Mouse (Mus musculus): ENCODE results near the gene Tbx20. TPM values are rescaled to one million over a fixed set of nuclear protein-coding genes. Genes with fewer than 3 reads are reported as not detected.
A peak's percentile ranks its signal among the peaks of the same experiment; 100 is the strongest.

Tbx20 gene
- total RNA-seq (2021): 10 to 100 TPM; 15.2 to 20.0 TPM
- long read RNA-seq, experiment 1, full-length matches to known transcripts: 1 of 2 reads
- long read RNA-seq, experiment 1, partial matches to known transcripts: 0 of 2 reads
- long read RNA-seq, experiment 1, other reads (novel, unspliced or antisense): 1 of 2 reads
- long read RNA-seq, experiment 2: 0 reads

DNA sequence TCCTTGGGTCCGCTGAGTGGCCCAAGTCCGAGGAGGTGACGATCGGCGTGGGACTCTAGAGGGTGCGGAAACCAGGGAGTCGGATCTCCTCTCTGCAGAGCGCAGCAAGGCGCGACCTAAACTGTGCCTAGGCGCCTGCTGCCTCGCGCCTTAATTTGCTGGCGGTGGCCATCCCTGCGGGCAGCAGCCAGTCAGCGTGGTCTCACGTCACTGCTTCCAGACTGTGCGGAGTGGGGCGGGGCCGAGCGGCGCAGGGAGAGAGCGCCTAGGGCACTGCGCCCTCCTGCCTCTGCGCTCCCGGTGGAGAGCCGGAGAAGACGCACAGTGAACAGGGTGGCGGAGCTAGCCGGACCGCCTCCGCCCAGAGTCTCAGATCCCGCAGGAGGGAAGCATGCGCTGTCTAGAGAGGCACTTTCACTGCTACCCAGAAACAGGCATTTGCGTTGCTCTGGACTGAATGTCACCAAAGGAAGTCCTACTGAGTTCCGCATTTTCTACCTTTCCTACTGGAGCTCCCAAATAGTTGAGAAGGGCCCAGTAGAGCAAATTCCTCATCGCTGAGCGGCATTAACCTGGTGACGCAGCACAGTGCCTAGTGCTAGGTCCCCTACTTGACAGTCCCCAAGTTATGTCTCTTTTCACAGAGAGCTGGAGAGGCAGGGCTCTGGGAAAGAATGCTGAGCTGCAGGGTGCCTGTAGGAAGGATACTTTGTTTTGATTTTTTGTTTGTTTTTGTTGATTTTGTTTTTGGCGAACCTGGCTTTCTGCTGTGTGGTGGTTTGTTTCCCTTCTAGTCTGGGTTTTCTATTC is at the start of gene Tbx20:
Gene Tbx20, minus strand, starts transcription at position 144 of the 810 bp plus-strand sequence.
- DNase-seq: peak; percentile 32 to 58

DNA sequence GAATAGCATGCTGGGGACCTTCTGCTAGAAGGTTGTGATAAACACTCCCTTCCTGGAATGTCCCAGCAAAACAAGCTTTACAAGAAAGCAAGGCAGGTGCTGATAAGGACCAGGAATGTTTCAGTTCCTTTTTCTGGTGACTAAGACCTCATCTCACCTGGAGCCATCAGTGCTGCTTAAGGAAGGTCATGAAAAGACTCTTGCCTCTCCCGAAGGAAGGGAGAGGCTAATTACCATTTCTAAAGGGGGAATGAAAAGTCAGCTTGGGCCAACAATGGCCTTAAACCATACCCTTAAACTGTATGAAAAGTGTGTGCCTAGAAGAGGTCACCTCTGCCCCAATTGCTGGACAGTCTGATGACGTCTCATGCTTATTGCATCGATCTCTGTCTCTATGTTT is 44.4 kb upstream of the Tbx20 start:
- DNase-seq: no peak

DNA sequence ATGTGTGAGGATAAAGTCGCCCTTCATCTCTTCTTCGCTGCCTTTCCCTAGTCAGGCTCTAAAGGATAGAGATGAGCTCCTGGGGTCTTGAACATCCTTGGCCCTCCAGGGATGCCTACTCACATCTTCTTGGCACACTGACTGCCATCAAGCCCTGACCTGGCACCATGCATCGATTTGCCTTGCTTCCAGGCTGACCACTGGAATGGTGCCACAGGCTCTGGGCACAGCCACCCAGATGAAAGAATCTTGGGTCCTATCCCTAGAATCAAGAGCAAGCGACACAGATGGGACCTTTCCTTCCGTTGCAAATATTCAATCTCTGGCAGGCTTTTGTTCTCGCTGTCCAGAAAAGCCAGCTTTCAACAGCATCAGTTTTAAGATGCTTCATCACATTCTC is 38.4 kb upstream of the Tbx20 start:
- no peak for DNase-seq

DNA sequence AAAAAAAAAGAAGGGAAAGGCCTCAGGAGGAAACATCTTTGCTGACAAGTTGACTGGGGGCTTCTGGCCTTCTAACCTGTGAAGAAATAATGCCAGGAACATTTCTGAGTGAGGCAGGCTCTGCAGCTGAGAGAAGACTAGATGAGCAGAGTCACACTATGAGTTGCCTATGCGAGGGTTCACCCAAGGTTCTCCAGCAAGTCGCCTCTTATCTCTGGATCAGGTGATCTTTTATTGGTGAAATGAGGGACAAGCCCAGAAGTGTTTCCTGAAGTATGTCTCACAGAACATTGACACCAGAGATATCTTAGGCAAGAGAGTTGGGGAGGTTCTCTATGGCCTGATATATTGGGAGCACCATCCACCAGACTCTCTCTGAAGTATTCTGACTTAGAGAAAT is 18.0 kb upstream of the Tbx20 start:
- DNase-seq: no peak

DNA sequence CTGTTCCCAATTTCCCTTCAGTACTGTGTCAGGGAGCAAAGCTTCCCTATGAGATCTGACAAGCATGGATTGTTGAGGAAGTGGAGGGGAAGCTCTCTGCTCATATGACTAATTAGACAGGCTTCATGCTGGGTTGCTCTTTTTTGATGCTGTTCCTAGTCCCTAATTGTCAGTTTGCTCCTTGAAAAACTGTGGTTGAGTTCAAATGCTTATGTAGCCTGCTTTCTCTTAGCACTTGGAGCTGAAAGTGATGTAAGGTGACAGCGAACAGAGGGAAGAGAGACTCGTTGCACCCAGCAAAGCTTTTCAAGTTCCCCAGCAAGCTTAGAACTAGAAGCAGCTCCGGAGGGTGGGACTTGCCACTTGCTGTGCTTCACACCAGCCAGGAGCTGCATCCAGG is 15.3 kb upstream of the Tbx20 start:
- DNase-seq: no peak

DNA sequence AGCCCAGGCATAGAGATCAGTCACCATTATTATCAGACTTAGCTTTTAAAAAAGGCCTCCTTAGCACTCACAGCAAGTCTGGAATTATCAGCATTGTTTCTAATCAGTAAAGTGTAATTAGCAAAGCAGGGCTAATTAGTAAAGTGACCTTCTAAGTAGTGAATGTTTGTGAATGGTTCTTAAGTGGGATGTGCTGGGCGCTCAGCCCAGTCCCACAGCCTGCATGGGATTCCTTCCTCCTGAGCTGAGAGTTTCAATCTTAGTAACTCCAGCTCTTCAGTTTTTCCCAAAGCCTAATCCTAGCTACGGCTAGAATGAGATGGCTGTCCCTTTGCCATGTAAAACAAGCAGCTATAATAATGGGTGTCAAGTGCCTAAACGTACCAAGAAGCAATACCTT is 8.2 kb upstream of the Tbx20 start:
- no peak for DNase-seq

DNA sequence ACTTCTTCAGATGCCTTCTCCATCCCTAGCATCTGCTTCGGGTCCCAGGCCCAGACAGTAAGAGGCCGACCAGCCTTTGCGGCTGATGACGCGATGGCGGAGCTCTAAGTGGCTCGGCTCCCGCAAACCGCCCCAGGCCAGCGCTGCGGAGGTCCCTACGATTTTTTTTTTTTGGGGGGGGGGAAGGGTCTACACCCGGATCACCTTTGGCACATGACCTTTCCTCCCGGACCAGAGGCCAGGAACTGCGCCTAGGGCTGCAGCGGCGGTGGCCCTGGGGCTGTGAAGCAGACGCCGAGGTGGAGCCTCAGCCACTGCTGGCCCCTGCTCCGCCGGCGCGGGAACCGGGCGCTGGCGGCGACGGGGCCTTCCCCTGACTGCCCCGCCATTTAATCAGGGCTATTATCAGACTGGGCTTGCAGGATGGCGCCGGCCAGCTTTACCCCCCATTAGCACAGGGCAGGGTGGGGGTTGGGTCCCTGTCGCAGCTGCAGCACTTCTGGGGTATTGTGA is 6.9 kb upstream of the Tbx20 start:
- DNase-seq: no peak

DNA sequence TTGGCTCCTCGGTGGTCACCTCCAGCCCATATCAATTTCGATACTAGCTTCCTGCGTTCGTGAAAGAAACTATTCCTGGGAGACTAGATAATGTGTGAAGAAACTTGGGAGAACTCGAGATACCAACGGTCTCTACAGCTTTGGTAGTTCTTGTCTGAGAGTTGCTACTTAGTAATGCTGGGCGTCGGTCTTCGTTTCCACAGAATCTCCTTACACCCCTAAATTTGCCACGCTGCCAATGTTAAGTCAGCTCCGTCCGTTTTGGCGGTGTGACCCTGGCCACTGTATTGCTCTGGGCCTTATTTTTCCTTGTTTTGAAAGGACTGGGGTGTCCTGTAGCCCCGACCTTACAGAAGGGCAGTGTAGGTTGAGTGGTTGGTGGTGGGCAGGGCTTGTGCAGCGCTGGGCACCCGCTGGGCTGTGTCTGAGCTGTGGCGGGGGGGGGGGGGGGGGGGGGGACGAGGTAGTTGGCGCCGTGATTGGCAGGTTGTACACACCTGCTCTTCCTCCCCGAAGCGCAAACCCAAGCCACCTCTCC is 6.4 kb upstream of the Tbx20 start:
- DNase-seq: no peak

DNA sequence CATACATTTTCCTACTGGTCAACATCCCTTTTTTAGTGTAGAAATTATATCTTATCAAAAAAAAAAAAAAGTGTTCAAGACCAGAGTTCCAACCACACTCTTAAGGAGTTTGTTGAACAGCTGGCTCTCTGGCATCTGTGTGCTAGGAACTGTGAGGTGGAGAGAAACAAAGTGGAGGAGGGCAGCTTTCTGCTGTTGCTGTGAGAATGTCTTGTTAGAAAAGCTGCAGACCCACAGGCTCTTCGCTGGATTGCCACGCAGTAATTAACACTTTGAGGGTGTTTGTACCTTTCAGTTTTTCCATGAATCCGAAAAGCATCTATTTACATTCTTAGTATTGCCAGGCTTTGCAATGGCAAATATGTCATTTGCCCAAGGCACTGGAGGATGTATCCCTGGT is 5.9 kb upstream of the Tbx20 start:
- no peak for DNase-seq

DNA sequence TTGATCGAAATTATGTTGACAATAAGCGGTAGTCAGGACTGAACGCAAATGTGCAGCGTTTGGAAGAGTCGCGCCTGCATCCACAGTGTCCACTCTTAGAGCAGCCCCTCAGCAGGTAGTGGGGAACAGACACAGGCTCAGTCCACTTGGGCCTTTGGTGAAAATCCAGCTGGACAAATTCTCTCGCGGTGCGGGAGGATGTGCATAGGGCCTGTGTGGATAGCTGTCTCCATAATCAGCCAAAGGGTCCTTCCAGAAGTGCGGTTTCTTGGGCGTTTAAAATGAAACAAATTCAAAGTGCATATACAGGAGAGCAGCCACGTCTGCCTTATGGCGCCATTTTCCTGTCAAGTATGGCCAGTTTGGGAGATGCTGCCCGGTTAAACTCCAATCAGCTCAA is 4.5 kb upstream of the Tbx20 start:
- DNase-seq: no peak

DNA sequence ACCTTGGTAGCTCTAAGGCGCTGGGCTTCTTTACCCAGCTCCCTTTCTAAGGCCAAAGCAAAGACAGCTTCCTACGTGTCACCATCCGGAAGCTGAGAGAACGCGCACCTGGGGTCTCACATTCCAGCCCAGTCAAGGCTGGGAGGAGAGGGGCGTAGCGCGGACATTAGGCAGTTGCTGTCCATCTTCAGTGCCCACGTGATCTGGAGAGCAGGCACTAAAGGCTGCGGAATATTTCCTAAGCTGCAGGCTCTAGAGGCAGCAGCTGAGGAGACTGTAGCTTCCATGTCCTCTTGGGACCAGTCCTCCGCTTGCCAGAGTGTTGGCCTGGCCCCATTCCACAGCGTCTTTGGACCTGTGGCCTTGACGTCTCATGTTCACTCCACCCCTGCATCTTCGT is 3.9 kb upstream of the Tbx20 start:
- DNase-seq: no peak

DNA sequence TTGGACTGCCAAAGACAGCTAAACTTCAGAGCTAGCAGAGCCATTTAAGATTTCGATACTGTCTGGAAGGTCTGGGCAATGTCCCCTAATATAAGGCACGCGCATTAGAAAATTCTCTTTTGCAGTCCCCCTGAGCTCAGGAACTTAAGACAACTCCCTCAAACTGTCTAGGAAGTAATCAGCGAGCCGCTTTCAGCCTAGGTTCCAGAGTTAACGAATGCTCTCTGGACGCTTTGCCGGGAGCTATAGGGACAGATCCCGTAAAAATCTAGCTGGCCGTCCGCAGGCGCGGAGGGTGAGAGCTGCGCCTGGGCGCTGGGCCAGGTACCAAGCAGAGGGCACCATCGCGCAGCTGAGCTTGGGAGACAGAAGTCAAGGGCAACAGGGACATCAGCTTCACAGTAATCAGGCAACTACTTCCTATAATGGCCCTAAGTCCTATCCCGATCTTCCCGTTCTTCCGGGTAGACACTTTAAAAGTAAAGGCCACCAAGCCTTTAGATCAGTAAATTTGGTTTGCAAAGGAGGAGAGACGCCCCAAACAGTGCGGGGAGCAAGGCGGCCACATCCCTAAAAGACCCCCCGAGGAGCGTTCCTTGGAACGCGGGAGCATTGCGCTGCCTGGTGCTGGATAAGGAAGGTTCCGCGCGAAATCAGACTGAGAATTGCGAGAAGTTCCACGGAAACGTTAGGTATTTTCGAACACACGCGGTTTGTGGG is 3.2 kb upstream of the Tbx20 start:
- no peak for DNase-seq

DNA sequence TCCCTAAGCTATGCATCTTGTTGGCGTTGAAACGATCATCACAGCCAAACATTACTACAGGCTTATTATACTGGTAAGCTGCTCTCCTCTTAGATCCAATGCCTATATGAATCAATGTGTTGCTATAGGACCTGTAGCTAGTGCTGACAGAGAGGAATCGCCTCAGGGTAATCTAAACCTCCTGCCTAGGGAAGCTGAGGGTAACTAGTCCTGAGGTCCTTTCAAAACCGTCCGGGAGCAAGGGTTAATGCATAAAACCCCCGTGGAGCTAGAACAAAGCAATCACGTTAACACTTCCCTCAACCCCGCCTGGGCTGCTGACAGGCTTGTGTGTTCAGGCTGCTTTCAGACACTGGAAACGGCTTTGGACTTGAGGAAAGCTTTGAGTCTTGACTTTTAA is 2.4 kb upstream of the Tbx20 start:
- DNase-seq: no peak

DNA sequence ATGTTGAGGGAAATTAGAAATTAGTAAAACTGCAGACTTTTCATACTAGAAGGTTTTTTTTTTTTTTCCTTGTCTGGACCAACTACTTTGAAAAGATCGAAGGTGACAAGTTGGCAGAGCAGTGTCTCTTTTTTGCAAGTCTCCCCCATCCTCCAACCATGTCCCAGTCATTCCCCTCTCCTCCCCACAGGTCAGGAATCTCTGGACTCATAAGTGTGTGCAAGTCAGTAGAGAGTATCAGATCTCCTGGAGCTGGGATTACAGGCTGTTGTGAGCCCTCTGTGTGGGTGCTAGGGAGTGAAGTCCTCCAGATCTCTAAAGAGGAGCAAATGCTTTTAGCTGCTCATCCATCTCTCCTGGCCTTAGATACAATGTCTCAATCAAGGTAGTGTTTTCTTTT is 1.5 kb upstream of the Tbx20 start:
- no peak for DNase-seq

DNA sequence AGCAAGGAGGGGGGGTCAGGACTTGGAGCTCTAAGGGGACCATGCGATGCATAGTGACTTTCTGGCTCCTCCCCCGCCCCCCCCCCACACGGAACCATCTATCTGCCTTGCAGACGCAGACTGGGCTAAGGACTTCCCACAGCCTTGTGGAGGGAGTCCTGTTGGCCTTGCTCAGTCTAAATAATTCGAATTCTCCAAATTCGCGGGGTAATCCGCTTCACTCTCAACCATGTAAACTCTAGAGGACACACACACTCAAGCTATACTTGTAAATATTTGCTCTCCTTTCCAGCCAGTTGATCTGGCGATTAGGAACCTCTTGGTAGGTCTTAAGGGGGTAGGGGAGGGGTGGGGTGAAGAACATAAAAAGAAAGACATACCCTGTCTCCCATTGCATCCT is 898 bp upstream of the Tbx20 start:
- no peak for DNase-seq

DNA sequence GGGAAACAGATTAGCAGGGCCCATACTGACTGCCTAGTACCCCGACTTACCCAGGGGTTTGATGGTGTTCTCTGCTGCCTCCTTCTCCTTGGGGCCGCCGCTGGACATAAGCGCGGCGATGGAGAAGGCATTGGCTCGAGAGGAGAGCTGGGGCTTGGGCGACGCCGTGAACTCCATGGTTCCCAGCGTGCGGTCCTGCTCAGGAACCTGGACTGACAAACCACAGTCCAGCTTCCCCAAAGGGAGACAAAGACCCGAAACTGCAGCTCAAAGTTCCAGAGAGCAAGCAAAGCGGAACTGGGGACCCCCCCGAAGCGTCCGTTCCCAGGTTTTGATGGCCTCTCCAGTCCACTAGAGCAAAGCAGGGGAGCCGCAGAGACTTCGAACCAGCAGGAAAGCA is 434 bp downstream of the Tbx20 start:
- DNase-seq: no peak

DNA sequence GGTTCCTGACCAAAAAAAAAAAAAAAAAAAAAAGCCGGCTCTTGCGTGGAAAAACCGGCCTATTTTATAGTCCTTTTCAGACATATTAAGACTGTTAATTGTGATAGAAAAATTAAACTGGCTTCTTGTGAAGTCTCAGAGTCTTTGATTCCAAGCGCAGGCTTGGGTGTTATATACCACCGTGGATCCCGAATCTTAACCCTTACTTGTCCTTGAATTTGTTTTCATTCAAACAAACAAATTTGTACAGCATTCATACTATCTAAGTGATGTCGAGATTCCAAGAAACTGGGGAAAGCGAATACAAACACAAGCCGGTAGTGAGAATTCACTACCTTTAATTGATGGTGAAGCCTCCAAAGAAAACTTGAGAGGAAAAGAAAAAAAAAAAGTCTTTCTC is 932 bp downstream of the Tbx20 start:
- no peak for DNase-seq

DNA sequence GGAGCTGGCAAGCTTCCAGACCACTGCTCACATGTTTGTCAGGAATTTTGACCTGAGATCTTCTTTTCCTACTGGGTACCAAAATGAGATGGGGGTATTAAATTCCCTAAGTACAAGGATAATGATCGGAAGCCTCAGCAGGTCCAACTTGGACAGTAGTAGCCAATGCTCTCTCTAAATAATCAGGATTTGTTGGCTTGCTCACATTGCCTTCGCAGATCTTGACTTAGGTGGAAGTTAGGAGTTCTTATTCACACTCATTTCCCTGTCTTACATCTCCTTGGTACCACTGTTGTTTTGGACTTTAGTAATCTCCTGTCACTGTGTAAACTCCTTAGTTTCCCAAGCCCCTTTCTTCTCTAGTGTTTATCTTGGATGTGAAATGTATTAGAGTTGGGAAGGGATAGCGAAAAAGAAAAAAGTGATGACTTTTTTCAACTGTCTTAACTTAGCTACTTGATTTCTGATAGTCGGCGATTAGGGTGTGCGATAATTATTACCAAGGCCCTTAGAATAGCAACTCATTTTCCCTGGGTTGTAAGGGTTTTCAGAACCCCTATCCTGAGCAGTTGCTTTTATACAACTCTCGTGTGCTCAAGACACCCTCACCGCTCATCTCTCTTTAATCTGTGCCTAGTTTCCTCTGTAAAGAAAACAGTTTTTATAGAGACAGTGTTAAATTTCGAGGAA is 1.5 kb downstream of the Tbx20 start:
- no peak for DNase-seq

DNA sequence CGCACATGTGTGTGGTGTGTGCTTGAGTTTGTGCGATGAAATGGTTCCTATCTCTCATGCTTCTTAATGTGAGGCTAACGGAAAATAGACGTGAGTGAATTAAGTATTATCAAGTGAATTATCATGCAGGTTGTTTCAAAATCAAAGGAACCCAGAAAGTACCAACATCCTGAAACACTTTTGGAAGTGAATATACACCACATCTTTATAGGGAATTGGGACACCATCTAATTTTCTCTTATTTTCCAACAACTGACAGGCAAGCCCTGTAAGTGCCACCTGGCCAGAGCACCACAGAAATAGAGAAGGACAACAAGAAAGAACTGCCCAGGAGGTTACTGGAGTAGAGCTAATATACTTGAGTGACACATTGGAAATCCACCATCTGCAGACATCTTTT is 2.4 kb downstream of the Tbx20 start:
- DNase-seq: no peak

DNA sequence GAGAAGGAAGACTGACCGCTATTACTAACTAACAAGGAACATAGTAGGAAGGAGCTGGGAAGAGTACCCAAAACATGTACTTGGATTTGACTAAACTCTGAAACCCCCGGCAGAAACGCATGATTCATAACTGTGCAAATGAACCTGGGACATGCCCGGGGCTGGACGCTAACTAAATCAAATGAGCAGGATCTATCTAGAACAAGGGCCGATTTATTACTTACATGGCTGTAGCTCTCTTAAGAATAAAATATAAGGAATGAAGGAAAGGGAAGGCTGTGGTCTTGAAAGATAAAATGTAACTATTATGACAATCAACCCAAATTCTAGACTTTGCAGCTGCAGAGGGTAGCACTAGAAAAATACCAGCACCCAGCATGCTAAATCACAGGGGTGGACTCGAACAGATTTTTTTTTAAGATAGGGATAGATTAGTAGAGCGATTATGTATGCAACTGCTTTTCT is 3.1 kb downstream of the Tbx20 start:
- no peak for DNase-seq

DNA sequence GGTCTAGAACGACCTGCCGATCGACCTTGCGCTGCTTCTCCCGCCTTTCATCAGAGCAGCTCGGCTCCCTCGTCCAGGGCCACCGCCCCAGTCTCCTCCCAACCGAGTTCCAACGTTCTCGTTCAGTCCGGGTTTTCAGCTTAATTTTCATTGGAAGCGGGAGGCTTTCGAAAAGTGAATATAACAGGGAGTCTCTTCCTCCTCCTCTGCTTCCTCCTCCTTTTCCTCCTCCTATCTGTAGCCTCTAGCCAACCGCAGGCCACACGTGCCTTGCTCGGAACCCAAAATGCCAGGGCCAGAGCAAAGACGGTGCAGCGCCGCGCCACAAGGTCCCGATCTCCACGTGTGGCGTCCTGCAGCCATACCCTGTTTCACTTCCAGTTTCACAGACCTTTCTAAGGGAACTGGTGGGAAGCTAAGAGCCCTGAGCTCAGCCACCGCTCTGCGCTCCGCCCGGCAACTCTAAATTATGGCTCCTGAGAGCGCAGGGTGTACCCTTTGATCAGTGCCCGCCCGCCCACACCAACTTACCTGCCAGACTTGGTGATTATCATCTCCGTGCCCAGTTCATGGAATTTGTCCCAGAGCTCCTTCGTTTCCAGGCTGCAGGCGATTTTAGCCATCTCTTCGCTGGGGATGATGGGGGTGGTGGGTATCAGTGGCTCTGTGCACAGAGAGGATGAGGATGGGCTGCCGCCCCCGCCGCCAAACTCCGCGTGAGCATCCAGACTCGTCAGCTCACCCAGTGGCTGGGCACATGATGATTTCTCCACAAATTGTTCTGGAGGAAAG is 3.8 kb downstream of the Tbx20 start:
- DNase-seq: no peak

Measured in adrenal gland, postnatal 36 days (tissue).